Mouse (Mus musculus): ENCODE data around the gene Exoc6b.

The Exoc6b gene

GRCm38 (mm10) chr6:84882663-84883517 is 186.4 kb downstream of the Exoc6b start:
- no peak for DNase-seq (ENCODE audit: low read depth, low spot score)

- no peak for DNase-seq (ENCODE audit: low read depth, low spot score)
These were observed 193.4 kb downstream of the Exoc6b start for GRCm38 (mm10) chr6:84875869-84876268.

GRCm38 (mm10) chr6:84867114-84867513 is 202.2 kb downstream of the Exoc6b start:
- DNase-seq (ENCODE audit: low read depth, low spot score): no peak

- DNase-seq (ENCODE audit: low read depth, low spot score): no peak
These were observed 204.7 kb downstream of the Exoc6b start for GRCm38 (mm10) chr6:84864625-84865024.

- no peak for DNase-seq (ENCODE audit: low read depth, low spot score)
These were observed 205.4 kb downstream of the Exoc6b start for GRCm38 (mm10) chr6:84863816-84864375.

GRCm38 (mm10) chr6:84845665-84846064 is 223.6 kb downstream of the Exoc6b start:
- DNase-seq (ENCODE audit: low read depth, low spot score): no peak

- DNase-seq (ENCODE audit: low read depth, low spot score): no peak
These were observed 228.2 kb downstream of the Exoc6b start for GRCm38 (mm10) chr6:84841138-84841537.

GRCm38 (mm10) chr6:84807546-84807945 is 261.8 kb downstream of the Exoc6b start:
- no peak for DNase-seq (ENCODE audit: low read depth, low spot score)

GRCm38 (mm10) chr6:84806132-84806730 is 263.1 kb downstream of the Exoc6b start:
- no peak for DNase-seq (ENCODE audit: low read depth, low spot score)

- DNase-seq (ENCODE audit: low read depth, low spot score): no peak
These were observed 270.6 kb downstream of the Exoc6b start for GRCm38 (mm10) chr6:84798736-84799135.

GRCm38 (mm10) chr6:84783994-84784393 is 285.3 kb downstream of the Exoc6b start:
- DNase-seq (ENCODE audit: low read depth, low spot score): no peak

GRCm38 (mm10) chr6:84779987-84780386 is 289.3 kb downstream of the Exoc6b start:
- no peak for DNase-seq (ENCODE audit: low read depth, low spot score)

GRCm38 (mm10) chr6:84778970-84779369 is 290.3 kb downstream of the Exoc6b start:
- DNase-seq (ENCODE audit: low read depth, low spot score): no peak

- DNase-seq (ENCODE audit: low read depth, low spot score): no peak
These were observed 293.4 kb downstream of the Exoc6b start for GRCm38 (mm10) chr6:84775908-84776307.

- no peak for DNase-seq (ENCODE audit: low read depth, low spot score)
These were observed 314.0 kb downstream of the Exoc6b start for GRCm38 (mm10) chr6:84755266-84755665.

- DNase-seq (ENCODE audit: low read depth, low spot score): no peak
These were observed 316.4 kb downstream of the Exoc6b start for GRCm38 (mm10) chr6:84752806-84753420.

- no peak for DNase-seq (ENCODE audit: low read depth, low spot score)
These were observed 317.9 kb downstream of the Exoc6b start for GRCm38 (mm10) chr6:84751409-84751808.

GRCm38 (mm10) chr6:84746847-84747395 is 322.4 kb downstream of the Exoc6b start:
- no peak for DNase-seq (ENCODE audit: low read depth, low spot score)

GRCm38 (mm10) chr6:84746193-84746846 is 323.0 kb downstream of the Exoc6b start:
- no peak for DNase-seq (ENCODE audit: low read depth, low spot score)

- no peak for DNase-seq (ENCODE audit: low read depth, low spot score)
These were observed 323.7 kb downstream of the Exoc6b start for GRCm38 (mm10) chr6:84745570-84745969.

GRCm38 (mm10) chr6:84742227-84742626 is 327.1 kb downstream of the Exoc6b start:
- DNase-seq (ENCODE audit: low read depth, low spot score): no peak
